Mouse (Mus musculus) CH12.LX (cell line): ENCODE measurements around the gene Cacna1s. TPM values are rescaled to one million over a fixed set of nuclear protein-coding genes. Genes with fewer than 3 reads are reported as not detected.

Experiments used
- DNase-seq: peaks from one replicate; pipeline ENCODE4 v3.0.0-alpha.2; 2013; ENCODE audit errors: extremely low read depth
- H3K27ac ChIP-seq: 2 replicates; pipeline ENCODE4 v1.5.1; 2012; ENCODE audit warnings: low read depth, mild to moderate bottlenecking, control low read depth, moderate library complexity; ENCODE audit not compliant: insufficient read depth
- H3K27me3 ChIP-seq: replicated peaks from 2 replicates; pipeline ENCODE3; 2012; ENCODE audit warnings: inconsistent platforms
- H3K36me3 ChIP-seq, 2 experiments: replicated peaks in 1 of 2; 2 replicates each; pipeline versions ENCODE3 to v1.6.1; 2012; ENCODE audit warnings: inconsistent platforms in 1 of 2, low read length in 1 of 2, mild to moderate bottlenecking in 1 of 2, mixed read lengths in 1 of 2, moderate library complexity in 1 of 2; ENCODE audit not compliant: control insufficient read depth in 1 of 2, insufficient read depth in 1 of 2
- H3K4me1 ChIP-seq, 2 experiments: 2 replicates each; pipeline ENCODE4 v1.6.1; 2012; ENCODE audit warnings: inconsistent platforms in 1 of 2, moderate library complexity in 1 of 2; ENCODE audit not compliant: insufficient read depth in 2 of 2, control insufficient read depth in 1 of 2
- H3K4me2 ChIP-seq: 2 replicates; pipeline ENCODE4 v1.6.1; 2012; ENCODE audit warnings: low read depth, mild to moderate bottlenecking, control low read depth; ENCODE audit not compliant: poor library complexity, insufficient read depth, severe bottlenecking
- H3K4me3 ChIP-seq, 3 experiments: fragments of 150-350 bp in 1 of 3; sonication (generic) in 1 of 3; replicated peaks in 1 of 3; 2 replicates each; pipeline versions ENCODE3 to v1.5.1; 2011 to 2012; ENCODE audit warnings: low read depth in 2 of 3, low read length in 2 of 3, mild to moderate bottlenecking in 2 of 3, moderate library complexity in 2 of 3, control low read depth in 1 of 3, improper control_type of control experiment in 1 of 3, inconsistent platforms in 1 of 3, mixed read lengths in 1 of 3; ENCODE audit not compliant: poor library complexity in 1 of 3
- H3K79me2 ChIP-seq: replicated peaks from 2 replicates; pipeline ENCODE4 v1.6.1; 2012; ENCODE audit warnings: mild to moderate bottlenecking, moderate library complexity; ENCODE audit not compliant: control insufficient read depth, poor library complexity, insufficient read depth, severe bottlenecking; ENCODE audit errors: extremely low read depth
- H3K9ac ChIP-seq: 2 replicates; pipeline ENCODE4 v1.6.1; 2012; ENCODE audit warnings: low read depth, mild to moderate bottlenecking, control low read depth, moderate library complexity; ENCODE audit not compliant: insufficient read depth
- H3K9me3 ChIP-seq: replicated peaks from 2 replicates; pipeline ENCODE3; 2012; ENCODE audit warnings: low read length, inconsistent platforms, mixed read lengths
- BHLHE40 ChIP-seq: IDR thresholded peaks from 2 replicates; pipeline ENCODE4 v1.6.1; 2011; ENCODE audit warnings: mild to moderate bottlenecking, low read depth, low read length, improper control_type of control experiment
- CHD1 ChIP-seq: IDR thresholded peaks from 2 replicates; pipeline ENCODE4 v1.6.1; 2012; ENCODE audit warnings: low read depth, low read length, improper control_type of control experiment, inconsistent platforms
- CHD2 ChIP-seq: IDR thresholded peaks from 2 replicates; pipeline ENCODE4 v1.6.1; 2011; ENCODE audit warnings: low read length, improper control_type of control experiment
- CTCF ChIP-seq, 2 experiments: IDR thresholded peaks in 1 of 2; conservative IDR thresholded peaks in 1 of 2; 2 replicates each; pipeline ENCODE4 v1.5.1; 2011 to 2012; ENCODE audit warnings: low read depth in 2 of 2, low read length in 2 of 2, improper control_type of control experiment in 1 of 2, inconsistent platforms in 1 of 2, mild to moderate bottlenecking in 1 of 2, moderate library complexity in 1 of 2
- ETS1 ChIP-seq: conservative IDR thresholded peaks from 2 replicates; pipeline ENCODE4 v1.6.1; 2012; ENCODE audit warnings: low read depth, mild to moderate bottlenecking, inconsistent platforms, low read length, improper control_type of control experiment, moderate library complexity
- HCFC1 ChIP-seq: IDR thresholded peaks from 2 replicates; pipeline ENCODE4 v1.6.1; 2012; ENCODE audit warnings: low read depth, mild to moderate bottlenecking, inconsistent platforms, low read length, improper control_type of control experiment
- JUND ChIP-seq: conservative IDR thresholded peaks from 2 replicates; pipeline ENCODE4 v1.6.1; 2011; ENCODE audit warnings: low read depth, low read length, improper control_type of control experiment
- KAT2A ChIP-seq: IDR thresholded peaks from 2 replicates; pipeline ENCODE4 v1.6.1; 2012; ENCODE audit warnings: low read length, improper control_type of control experiment, inconsistent platforms; ENCODE audit not compliant: insufficient replicate concordance
- MAX ChIP-seq: IDR thresholded peaks from 2 replicates; pipeline ENCODE4 v1.6.1; 2011; ENCODE audit warnings: low read length, improper control_type of control experiment
- MAZ ChIP-seq: IDR thresholded peaks from 2 replicates; pipeline ENCODE4 v1.6.1; 2012; ENCODE audit warnings: low read depth, mild to moderate bottlenecking, inconsistent platforms, low read length, improper control_type of control experiment, moderate library complexity
- MXI1 ChIP-seq: IDR thresholded peaks from 2 replicates; pipeline ENCODE4 v1.6.1; 2011; ENCODE audit warnings: mild to moderate bottlenecking, low read depth, low read length, improper control_type of control experiment
- NRF1 ChIP-seq: IDR thresholded peaks from 2 replicates; pipeline ENCODE4 v1.6.1; 2014; ENCODE audit warnings: low read depth, mild to moderate bottlenecking, inconsistent platforms, low read length, improper control_type of control experiment, moderate library complexity
- POLR2AphosphoS2 ChIP-seq: IDR thresholded peaks from 2 replicates; pipeline ENCODE4 v1.6.1; 2011; ENCODE audit warnings: low read depth, low read length, improper control_type of control experiment
- RAD21 ChIP-seq: IDR thresholded peaks from 2 replicates; pipeline ENCODE4 v1.6.1; 2011; ENCODE audit warnings: low read depth, mild to moderate bottlenecking, low read length, improper control_type of control experiment, moderate library complexity
- SMC3 ChIP-seq: IDR thresholded peaks from 2 replicates; pipeline ENCODE4 v1.6.1; 2011; ENCODE audit warnings: low read depth, low read length, improper control_type of control experiment
- TBP ChIP-seq: conservative IDR thresholded peaks from 2 replicates; pipeline ENCODE4 v1.6.1; 2011; ENCODE audit warnings: low read depth, low read length, improper control_type of control experiment
- TCF12 ChIP-seq: IDR thresholded peaks from 2 replicates; pipeline ENCODE4 v1.6.1; 2014; ENCODE audit warnings: low read depth, mild to moderate bottlenecking, inconsistent platforms, low read length, improper control_type of control experiment
- UBTF ChIP-seq: IDR thresholded peaks from 2 replicates; pipeline ENCODE4 v1.6.1; 2012; ENCODE audit warnings: low read depth, mild to moderate bottlenecking, inconsistent platforms, low read length, improper control_type of control experiment, moderate library complexity
- dilution Hi-C: fragments of 300-500 bp; cut with MboI; formaldehyde crosslinking; loops from 2 replicates; pipeline ENCODE4 v1.14.3; 2020; ENCODE audit warnings: low sequenced_read_pairs; ENCODE audit not compliant: extremely low pct_unique_long_range_greater_than_20kb, extremely low pct_ligation_motif_present
- in situ Hi-C: fragments of 300-500 bp; cut with MboI; formaldehyde crosslinking; loops from 3 replicates; pipeline ENCODE4 v1.14.3; 2019; ENCODE audit warnings: low sequenced_read_pairs, low pct_ligation_motif_present, low pct_unique_long_range_greater_than_20kb, mixed read lengths
- polyA plus RNA-seq: library from polyadenylated mRNA; unstranded; fragments of >175 nt; gene quantifications from 2 replicates; pipeline ENCODE4 v1.2.1, GENCODE M21; 2012; ENCODE audit warnings: low read depth; ENCODE audit not compliant: insufficient read length
- total RNA-seq, 2 experiments: library from RNA; depleted of rRNA; stranded (reverse); fragments of 300-350 nt in 1 of 2; fragments of >200 nt in 1 of 2; gene quantifications; 2 replicates each; pipeline ENCODE4 v1.2.3; 2012 to 2014

Cacna1s gene
- total and polyA plus RNA-seq, 3 experiments = 33.9 to 90.0 (median 61.7) TPM

DNA sequence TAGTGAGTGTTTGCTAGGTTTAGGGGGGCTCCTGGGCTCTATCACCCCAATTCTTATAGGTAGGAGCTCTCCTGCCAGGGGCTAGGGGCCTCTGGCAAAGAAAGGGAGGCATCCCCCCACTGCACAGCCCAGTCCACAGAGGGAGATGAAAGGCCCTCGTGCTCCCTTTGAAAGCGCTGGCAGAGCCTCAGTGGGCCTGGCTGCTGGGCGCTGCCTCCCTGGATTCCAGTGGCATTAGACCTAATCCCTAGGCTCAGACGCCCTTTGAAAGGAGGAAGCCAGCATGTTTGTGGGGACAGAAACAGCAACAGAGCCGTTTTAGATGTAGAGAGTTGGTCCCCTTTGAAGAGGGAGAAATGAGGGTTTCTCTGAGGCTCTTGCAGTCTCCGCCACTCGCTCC, 22.3 kb upstream of the Cacna1s start:
- TF ChIP-seq CHD1 (no peak), MXI1 (no peak), RAD21 (no peak), TBP (no peak), TCF12 (no peak), POLR2AphosphoS2 (no peak), UBTF (no peak), MAX (no peak), CTCF (conservative IDR thresholded peaks at IDR 0.05 in 1 of 2, IDR thresholded peaks at IDR 0.05 in 1 of 2; ENCODE audit: low read depth in 2 of 2, low read length in 2 of 2) (no peak), JUND (no peak), BHLHE40 (no peak), NRF1 (no peak), HCFC1 (no peak), MAZ (no peak)
- Histone ChIP-seq H3K27ac (no peak overlapping the region), H3K4me2 (no peak overlapping the region), H3K79me2 (no peaks in the 10 kb centered on the region), H3K4me3 (no peak overlapping the region), H3K9me3 (no peaks in the 10 kb centered on the region), H3K27me3 (no peaks in the 10 kb centered on the region), H3K9ac (no peak overlapping the region), H3K4me1 (peaks cover 0 to 18% of the 10 kb centered on the region in 2 experiments; a peak in 2 of 4 replicates), H3K36me3 (peaks cover 49 to 99% of the 10 kb centered on the region in 2 experiments)
- dilution Hi-C loops = no loop called here
- in situ Hi-C loops = no loop called here
- DNase-seq = no peak

DNA sequence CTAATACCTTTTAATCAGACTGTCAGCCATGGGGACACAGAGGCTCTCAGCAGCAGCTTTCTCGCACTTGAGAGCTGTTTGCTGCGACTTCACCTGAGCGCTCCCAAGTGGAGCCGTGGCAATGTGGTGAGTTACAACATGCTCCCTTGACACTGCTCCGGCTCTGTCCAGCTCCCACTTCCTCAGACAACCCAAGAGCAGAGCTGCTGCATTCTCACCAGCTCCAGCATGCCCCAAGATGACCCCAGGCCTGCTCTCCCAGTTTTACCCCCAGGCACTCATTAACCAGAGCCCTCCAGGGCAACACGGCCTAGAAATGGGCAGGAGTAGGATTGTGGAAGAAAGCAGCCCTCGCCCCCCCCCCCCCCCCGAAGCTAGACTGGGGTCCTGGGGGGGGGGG, 20.9 kb upstream of the Cacna1s start:
- Histone ChIP-seq H3K27ac (no peak overlapping the region), H3K4me1 (peaks cover 0 to 18% of the 10 kb centered on the region in 2 experiments; a peak in 2 of 4 replicates), H3K9ac (no peak overlapping the region), H3K4me3 (no peak overlapping the region), H3K79me2 (no peaks in the 10 kb centered on the region), H3K36me3 (peaks cover 44 to 89% of the 10 kb centered on the region in 2 experiments), H3K4me2 (no peak overlapping the region), H3K27me3 (no peaks in the 10 kb centered on the region), H3K9me3 (no peaks in the 10 kb centered on the region)
- in situ Hi-C loops = no loop called here
- no peak for TF ChIP-seq SMC3
- no peak for TF ChIP-seq RAD21
- no peak for TF ChIP-seq CHD2
- TF ChIP-seq KAT2A = no peak
- no peak for TF ChIP-seq CHD1
- no peak for TF ChIP-seq MAX
- TF ChIP-seq TCF12 = no peak
- no peak for TF ChIP-seq ETS1
- no peak for DNase-seq
- dilution Hi-C loops = no loop called here
